Mouse (Mus musculus): ENCODE data around the gene Spr.
"Not testable (repeated sequence)": the region's sequence is repeated elsewhere in the genome, so short reads cannot be mapped to it uniquely, and the experiment has no call there.

Gene Spr

GRCm38 (mm10) chr6:85132237-85132636 lies 5.3 kb downstream of the Spr start:
- not testable (repeated sequence) for DNase-seq (ENCODE audit: inconsistent ontology term)

- peak; percentile 45 for DNase-seq (ENCODE audit: inconsistent ontology term)
Measured at GRCm38 (mm10) chr6:85131673-85132072, 5.9 kb downstream of the Spr start.

- peak; percentile 45 for DNase-seq (ENCODE audit: inconsistent ontology term)
Measured at GRCm38 (mm10) chr6:85117545-85118511, 19.7 kb downstream of the Spr start.

- no peak for DNase-seq (ENCODE audit: inconsistent ontology term)
Measured at GRCm38 (mm10) chr6:85105033-85105615, 32.4 kb downstream of the Spr start.

GRCm38 (mm10) chr6:85103321-85103720 lies 34.2 kb downstream of the Spr start:
- no peak for DNase-seq (ENCODE audit: inconsistent ontology term)

GRCm38 (mm10) chr6:85096441-85096840 lies 41.1 kb downstream of the Spr start:
- no peak for DNase-seq (ENCODE audit: inconsistent ontology term)

GRCm38 (mm10) chr6:85087425-85087824 lies 50.1 kb downstream of the Spr start:
- DNase-seq (ENCODE audit: inconsistent ontology term) = no peak

GRCm38 (mm10) chr6:85086645-85087044 lies 50.9 kb downstream of the Spr start:
- DNase-seq (ENCODE audit: inconsistent ontology term) = no peak

All from Muller cell, postnatal 12 days (primary cell).